Mouse (Mus musculus) hindbrain, embryonic 13.5 days (tissue): ENCODE measurements around the gene Kcnh5. TPM values are rescaled to one million over a fixed set of nuclear protein-coding genes. Genes with fewer than 3 reads are reported as not detected.

Source experiments
- ATAC-seq: fragments of 200-750 bp; cut with Nextera tagmentation; 2 replicates; pipeline ENCODE4 v1.8.0; 2017; ENCODE audit warnings: moderate TSS enrichment; ENCODE audit not compliant: low FRiP score
- H3K27ac ChIP-seq: fragments of 300-500 bp; sonication (generic); 2 replicates; pipeline ENCODE4 v1.5.1; 2015; ENCODE audit warnings: inconsistent platforms, mild to moderate bottlenecking, moderate library complexity
- H3K27me3 ChIP-seq: fragments of 300-500 bp; sonication (generic); 2 replicates; pipeline ENCODE4 v1.6.1; 2015; ENCODE audit warnings: mild to moderate bottlenecking, inconsistent platforms
- H3K36me3 ChIP-seq: fragments of 300-500 bp; sonication (generic); 2 replicates; pipeline ENCODE4 v1.6.1; 2015; ENCODE audit warnings: mild to moderate bottlenecking, inconsistent platforms
- H3K4me1 ChIP-seq: fragments of 300-500 bp; sonication (generic); replicated peaks from 2 replicates; pipeline ENCODE4 v1.6.1; 2015; ENCODE audit warnings: inconsistent platforms
- H3K4me2 ChIP-seq: fragments of 300-500 bp; sonication (generic); 2 replicates; pipeline ENCODE4 v1.6.1; 2015; ENCODE audit warnings: inconsistent platforms, mild to moderate bottlenecking, moderate library complexity
- H3K4me3 ChIP-seq: fragments of 300-500 bp; sonication (generic); 2 replicates; pipeline ENCODE4 v1.5.1; 2015; ENCODE audit warnings: mild to moderate bottlenecking, inconsistent platforms
- H3K9ac ChIP-seq: fragments of 300-500 bp; sonication (generic); 2 replicates; pipeline ENCODE4 v1.6.1; 2015; ENCODE audit warnings: mild to moderate bottlenecking, inconsistent platforms
- H3K9me3 ChIP-seq: fragments of 300-500 bp; sonication (generic); 2 replicates; pipeline ENCODE4 v1.6.1; 2016; ENCODE audit warnings: inconsistent platforms
- WGBS: fragments of 180-500 bp; shearing (Covaris S2); methylation state at CpG from one replicate; pipeline ENCODE4 v1.1.7; 2015; 5-methylcytosine and 5-hydroxymethylcytosine counted together
- polyA plus RNA-seq: library from polyadenylated mRNA; unstranded; fragments of >200 nt; fragmentation: Nextera tagmentation; extraction: Ambion mirVana; gene quantifications from 2 replicates; pipeline ENCODE4 v1.2.1, GENCODE M21; 2015

Kcnh5 gene
- 2.4 and 3.0 TPM in 2 replicates for polyA plus RNA-seq

GRCm38 (mm10) chr12:75176691-75177645, at the start of gene Kcnh5:
Gene Kcnh5 (minus strand): TSS chr12:75177332.
- Histone ChIP-seq H3K27me3 (peaks cover 25% of the 10 kb centered on the region), H3K4me3 (peak within 1 kb of the TSS; percentile 66), H3K36me3 (no peaks in the 10 kb centered on the region), H3K4me1 (peaks cover 20% of the 10 kb centered on the region), H3K27ac (peak within 1 kb of the TSS; percentile 83), H3K9me3 (no peaks in the 10 kb centered on the region), H3K9ac (peak within 1 kb of the TSS; percentile 81), H3K4me2 (peak within 1 kb of the TSS; percentile 97)
- WGBS, result under 1% methylated on average over 45 of the region's 52 CpGs
- ATAC-seq, result peak; percentile 96

DNA sequence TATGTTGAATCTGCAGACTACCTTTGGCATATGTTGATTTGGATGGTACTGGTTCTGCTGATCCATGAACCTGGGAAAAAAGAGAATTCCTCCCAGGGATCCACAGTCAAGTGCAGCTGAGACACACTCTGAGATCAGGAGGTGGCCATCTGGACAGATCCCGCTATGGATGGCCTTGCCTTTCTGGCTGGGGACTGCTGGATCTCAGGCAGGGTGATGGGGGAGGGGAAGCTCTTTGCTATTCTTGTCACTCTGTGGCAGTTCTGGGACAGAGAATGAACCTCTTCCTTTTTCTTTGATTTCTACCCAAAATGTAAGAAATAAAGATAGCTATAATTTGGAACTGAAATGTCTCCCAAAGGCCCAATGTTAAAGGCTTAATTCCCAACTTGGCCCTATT, 46.8 kb upstream of the Kcnh5 start:
- 91% methylated on average over 1 of the region's 1 CpGs for WGBS
- H3K27me3 ChIP-seq, result no peaks in the 10 kb centered on the region
- ATAC-seq, result no peak

GRCm38 (mm10) chr12:75189413-75189812, 12.3 kb upstream of the Kcnh5 start:
- Histone ChIP-seq H3K4me1 (no peaks in the 10 kb centered on the region), H3K4me2 (no peak overlapping the region), H3K36me3 (no peaks in the 10 kb centered on the region), H3K27ac (no peak overlapping the region), H3K4me3 (no peak overlapping the region), H3K9ac (no peak overlapping the region), H3K9me3 (peaks cover 3% of the 10 kb centered on the region; the same call in 1 of the 2 replicates), H3K27me3 (no peaks in the 10 kb centered on the region)
- 75% methylated on average over 2 of the region's 2 CpGs for WGBS
- no peak for ATAC-seq

More for the DNA sequence above, 46.8 kb upstream of the Kcnh5 start:
- H3K27ac ChIP-seq, result no peak overlapping the region
- H3K4me2 ChIP-seq, result no peak overlapping the region
- H3K9me3 ChIP-seq, result no peaks in the 10 kb centered on the region
- no peaks in the 10 kb centered on the region for H3K36me3 ChIP-seq
- no peaks in the 10 kb centered on the region for H3K4me1 ChIP-seq
- H3K9ac ChIP-seq, result no peak overlapping the region
- H3K4me3 ChIP-seq, result no peak overlapping the region

GRCm38 (mm10) chr12:75182646-75183045, 5.5 kb upstream of the Kcnh5 start:
- H3K4me1 ChIP-seq, result peaks cover 9% of the 10 kb centered on the region
- no peaks in the 10 kb centered on the region for H3K36me3 ChIP-seq
- no peak overlapping the region for H3K4me2 ChIP-seq
- no peak overlapping the region for H3K27ac ChIP-seq
- no peaks in the 10 kb centered on the region for H3K9me3 ChIP-seq
- ATAC-seq, result no peak
- no peak overlapping the region for H3K4me3 ChIP-seq
- WGBS, result 85% methylated on average over 7 of the region's 7 CpGs
- H3K9ac ChIP-seq, result no peak overlapping the region
- H3K27me3 ChIP-seq, result peaks cover 16% of the 10 kb centered on the region

- Histone ChIP-seq H3K4me2 (no peak overlapping the region), H3K27me3 (peaks cover 23% of the 10 kb centered on the region), H3K9ac (no peak overlapping the region), H3K4me1 (peaks cover 20% of the 10 kb centered on the region), H3K9me3 (no peaks in the 10 kb centered on the region), H3K27ac (no peak overlapping the region), H3K4me3 (no peak overlapping the region), H3K36me3 (no peaks in the 10 kb centered on the region)
- 54% methylated on average over 8 of the region's 8 CpGs for WGBS
- no peak for ATAC-seq
These were observed 2.4 kb upstream of the Kcnh5 start for GRCm38 (mm10) chr12:75179491-75179890.

- Histone ChIP-seq H3K27me3 (peaks cover 25% of the 10 kb centered on the region), H3K4me2 (peak overlapping the region; percentile 97), H3K27ac (peak overlapping the region; percentile 83; the same call in 1 of the 2 replicates), H3K4me1 (peaks cover 20% of the 10 kb centered on the region), H3K9ac (peak overlapping the region; percentile 81), H3K9me3 (no peaks in the 10 kb centered on the region), H3K36me3 (no peaks in the 10 kb centered on the region), H3K4me3 (peak overlapping the region; percentile 66)
- WGBS, result under 1% methylated on average over 13 of the region's 13 CpGs
- no peak for ATAC-seq
These were observed 506 bp upstream of the Kcnh5 start for GRCm38 (mm10) chr12:75177646-75178030.

GRCm38 (mm10) chr12:75175931-75176565, 1.1 kb downstream of the Kcnh5 start:
- 3% methylated on average over 19 of the region's 19 CpGs for WGBS
- Histone ChIP-seq H3K36me3 (no peaks in the 10 kb centered on the region), H3K27ac (peak overlapping the region; percentile 83), H3K4me1 (peaks cover 20% of the 10 kb centered on the region), H3K4me2 (peak overlapping the region; percentile 97), H3K9ac (peak overlapping the region; percentile 81), H3K4me3 (peak overlapping the region; percentile 66), H3K27me3 (peaks cover 25% of the 10 kb centered on the region), H3K9me3 (no peaks in the 10 kb centered on the region)
- ATAC-seq, result peak; percentile 63

GRCm38 (mm10) chr12:75170970-75171369, 6.2 kb downstream of the Kcnh5 start:
- Histone ChIP-seq H3K9ac (no peak overlapping the region), H3K27ac (no peak overlapping the region), H3K27me3 (peaks cover 9% of the 10 kb centered on the region), H3K4me1 (peaks cover 3% of the 10 kb centered on the region), H3K4me3 (no peak overlapping the region), H3K36me3 (no peaks in the 10 kb centered on the region), H3K9me3 (no peaks in the 10 kb centered on the region), H3K4me2 (no peak overlapping the region)
- WGBS, result 25% methylated on average over 2 of the region's 2 CpGs
- no peak for ATAC-seq

GRCm38 (mm10) chr12:75153076-75153568, 24.0 kb downstream of the Kcnh5 start:
- Histone ChIP-seq H3K9me3 (no peaks in the 10 kb centered on the region), H3K9ac (no peak overlapping the region), H3K36me3 (no peaks in the 10 kb centered on the region), H3K4me1 (no peaks in the 10 kb centered on the region), H3K4me2 (no peak overlapping the region), H3K27ac (no peak overlapping the region), H3K27me3 (no peaks in the 10 kb centered on the region), H3K4me3 (no peak overlapping the region)
- ATAC-seq, result no peak
- WGBS, result 93% methylated on average over 2 of the region's 2 CpGs

DNA sequence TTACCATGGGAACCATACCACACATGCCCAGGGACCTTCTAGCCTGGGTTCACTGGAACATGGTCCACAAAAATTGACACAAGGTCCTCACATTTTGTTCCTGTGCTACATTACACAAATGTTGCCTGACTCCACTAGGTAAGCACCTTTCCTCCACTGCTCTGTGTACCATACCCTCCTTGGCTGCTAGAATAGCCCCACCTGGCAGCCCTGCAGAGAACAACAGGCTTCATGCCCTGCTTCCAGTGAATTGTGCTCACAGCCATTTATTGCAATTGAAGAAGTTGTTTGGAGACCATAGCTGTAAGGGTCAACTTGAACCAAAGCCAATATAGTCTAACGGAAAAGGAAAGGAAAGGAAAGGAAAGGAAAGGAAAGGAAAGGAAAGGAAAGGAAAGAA, 37.3 kb downstream of the Kcnh5 start:
- no peak overlapping the region for H3K4me3 ChIP-seq
- WGBS, result 95% methylated on average over 1 of the region's 1 CpGs
- H3K36me3 ChIP-seq, result no peaks in the 10 kb centered on the region
- H3K4me2 ChIP-seq, result no peak overlapping the region
- H3K4me1 ChIP-seq, result no peaks in the 10 kb centered on the region
- H3K27ac ChIP-seq, result no peak overlapping the region
- H3K27me3 ChIP-seq, result no peaks in the 10 kb centered on the region
- no peak for ATAC-seq
- no peaks in the 10 kb centered on the region for H3K9me3 ChIP-seq
- H3K9ac ChIP-seq, result no peak overlapping the region

GRCm38 (mm10) chr12:75091921-75092320, 85.2 kb downstream of the Kcnh5 start:
- H3K4me2 ChIP-seq, result no peak overlapping the region
- no peaks in the 10 kb centered on the region for H3K9me3 ChIP-seq
- WGBS, result 75% methylated on average over 5 of the region's 5 CpGs
- H3K36me3 ChIP-seq, result no peaks in the 10 kb centered on the region
- H3K9ac ChIP-seq, result no peak overlapping the region
- no peak overlapping the region for H3K27ac ChIP-seq
- ATAC-seq, result no peak
- no peaks in the 10 kb centered on the region for H3K27me3 ChIP-seq
- H3K4me1 ChIP-seq, result no peaks in the 10 kb centered on the region
- no peak overlapping the region for H3K4me3 ChIP-seq

GRCm38 (mm10) chr12:75090957-75091356, 86.2 kb downstream of the Kcnh5 start:
- 97% methylated on average over 1 of the region's 1 CpGs for WGBS

More at GRCm38 (mm10) chr12:75090957-75091356, 86.2 kb downstream of the Kcnh5 start:
- no peak overlapping the region for H3K4me2 ChIP-seq
- H3K27ac ChIP-seq, result no peak overlapping the region
- no peak overlapping the region for H3K4me3 ChIP-seq
- H3K9me3 ChIP-seq, result no peaks in the 10 kb centered on the region
- ATAC-seq, result no peak
- H3K9ac ChIP-seq, result no peak overlapping the region
- no peaks in the 10 kb centered on the region for H3K27me3 ChIP-seq
- no peaks in the 10 kb centered on the region for H3K4me1 ChIP-seq
- H3K36me3 ChIP-seq, result no peaks in the 10 kb centered on the region
